Mouse (Mus musculus) lung, postnatal 36 days (tissue): ENCODE results near the gene Prim2.

ENCODE experiments used
- DNase-seq: peaks from one replicate; pipeline ENCODE4 v3.0.0; 2022; ENCODE audit warnings: mixed read lengths

Gene Prim2

GRCm38 (mm10) chr1:33599019-33599667, 70.5 kb downstream of the Prim2 start:
- no peak for DNase-seq

- DNase-seq: no peak
Measured at GRCm38 (mm10) chr1:33597043-33597442, 72.6 kb downstream of the Prim2 start.

- DNase-seq: no peak
Measured at GRCm38 (mm10) chr1:33595936-33596335, 73.7 kb downstream of the Prim2 start.

- DNase-seq: no peak
Measured at GRCm38 (mm10) chr1:33594966-33595365, 74.6 kb downstream of the Prim2 start.

GRCm38 (mm10) chr1:33593718-33594388, 75.7 kb downstream of the Prim2 start:
- DNase-seq: no peak

- no peak for DNase-seq
Measured at GRCm38 (mm10) chr1:33591997-33592608, 77.5 kb downstream of the Prim2 start.

GRCm38 (mm10) chr1:33590556-33591411, 78.8 kb downstream of the Prim2 start:
- DNase-seq: no peak

GRCm38 (mm10) chr1:33589531-33589930, 80.1 kb downstream of the Prim2 start:
- DNase-seq: no peak

GRCm38 (mm10) chr1:33588557-33588956, 81.0 kb downstream of the Prim2 start:
- DNase-seq: no peak

- DNase-seq: no peak
Measured at GRCm38 (mm10) chr1:33584590-33584978, 85.0 kb downstream of the Prim2 start.

- peak; percentile 44 for DNase-seq
Measured at GRCm38 (mm10) chr1:33583817-33584589, 85.6 kb downstream of the Prim2 start.

GRCm38 (mm10) chr1:33578593-33578992, 91.0 kb downstream of the Prim2 start:
- DNase-seq: no peak

GRCm38 (mm10) chr1:33574459-33574858, 95.1 kb downstream of the Prim2 start:
- DNase-seq: no peak

- DNase-seq: peak; percentile 28
Measured at GRCm38 (mm10) chr1:33565764-33566401, 103.7 kb downstream of the Prim2 start.

GRCm38 (mm10) chr1:33564032-33564431, 105.6 kb downstream of the Prim2 start:
- DNase-seq: no peak

- DNase-seq: no peak
Measured at GRCm38 (mm10) chr1:33563611-33564010, 106.0 kb downstream of the Prim2 start.

- DNase-seq: no peak
Measured at GRCm38 (mm10) chr1:33556638-33557037, 113.0 kb downstream of the Prim2 start.

GRCm38 (mm10) chr1:33555626-33556025, 114.0 kb downstream of the Prim2 start:
- no peak for DNase-seq

GRCm38 (mm10) chr1:33551350-33551749, 118.2 kb downstream of the Prim2 start:
- DNase-seq: no peak

GRCm38 (mm10) chr1:33541708-33542107, 127.9 kb downstream of the Prim2 start:
- no peak for DNase-seq

- DNase-seq: no peak
Measured at GRCm38 (mm10) chr1:33537948-33538347, 131.6 kb downstream of the Prim2 start.
